Mouse (Mus musculus) hindbrain, embryonic 16.5 days (tissue): Measurements from ENCODE around the gene Esp34. TPM values are rescaled to one million over a fixed set of nuclear protein-coding genes. Genes with fewer than 3 reads are reported as not detected.

ENCODE experiments used
- ATAC-seq: fragments of 200-750 bp; cut with Nextera tagmentation; 2 replicates; pipeline ENCODE4 v1.8.0; 2017; ENCODE audit warnings: moderate TSS enrichment, moderate library complexity
- H3K27ac ChIP-seq: fragments of 300-500 bp; sonication (generic); 2 replicates; pipeline ENCODE4 v1.5.1; 2014; ENCODE audit warnings: low read depth, mild to moderate bottlenecking, control low read depth, low read length, moderate library complexity
- H3K27me3 ChIP-seq: fragments of 300-500 bp; sonication (generic); replicated peaks from 2 replicates; pipeline ENCODE4 v1.6.1; 2014; ENCODE audit warnings: low read length; ENCODE audit not compliant: control insufficient read depth, insufficient read depth
- H3K36me3 ChIP-seq: fragments of 300-500 bp; sonication (generic); 2 replicates; pipeline ENCODE4 v1.6.1; 2014; ENCODE audit warnings: mild to moderate bottlenecking, low read length, moderate library complexity, mixed read lengths; ENCODE audit not compliant: control insufficient read depth, insufficient read depth
- H3K4me1 ChIP-seq: fragments of 300-500 bp; sonication (generic); 2 replicates; pipeline ENCODE4 v1.6.1; 2014; ENCODE audit warnings: low read depth, low read length; ENCODE audit not compliant: control insufficient read depth, insufficient read depth
- H3K4me2 ChIP-seq: fragments of 300-500 bp; sonication (generic); 2 replicates; pipeline ENCODE4 v1.6.1; 2014; ENCODE audit warnings: mild to moderate bottlenecking, low read length, control low read depth, moderate library complexity
- H3K4me3 ChIP-seq: fragments of 300-500 bp; sonication (generic); 2 replicates; pipeline ENCODE4 v1.5.1; 2014; ENCODE audit warnings: mild to moderate bottlenecking, low read length, control low read depth, moderate library complexity
- H3K9ac ChIP-seq: fragments of 300-500 bp; sonication (generic); 2 replicates; pipeline ENCODE4 v1.6.1; 2014; ENCODE audit warnings: low read depth, mild to moderate bottlenecking, control low read depth, low read length, moderate library complexity
- H3K9me3 ChIP-seq: fragments of 300-500 bp; sonication (generic); 2 replicates; pipeline ENCODE4 v1.6.1; 2014; ENCODE audit warnings: mild to moderate bottlenecking, low read length, moderate library complexity; ENCODE audit not compliant: control insufficient read depth
- WGBS: fragments of 180-500 bp; shearing (Covaris S2); extraction: QIAGEN DNeasy Blood & Tissue Kit; methylation state at CpG from one replicate; pipeline ENCODE4 v1.1.7; 2014; 5-methylcytosine and 5-hydroxymethylcytosine counted together
- polyA plus RNA-seq: library from polyadenylated mRNA; unstranded; fragments of >200 nt; fragmentation: Nextera tagmentation; extraction: Ambion mirVana; gene quantifications from 2 replicates; pipeline ENCODE4 v1.2.1, GENCODE M21; 2015

The Esp34 gene
- polyA plus RNA-seq: not detected in 2 replicates

DNA sequence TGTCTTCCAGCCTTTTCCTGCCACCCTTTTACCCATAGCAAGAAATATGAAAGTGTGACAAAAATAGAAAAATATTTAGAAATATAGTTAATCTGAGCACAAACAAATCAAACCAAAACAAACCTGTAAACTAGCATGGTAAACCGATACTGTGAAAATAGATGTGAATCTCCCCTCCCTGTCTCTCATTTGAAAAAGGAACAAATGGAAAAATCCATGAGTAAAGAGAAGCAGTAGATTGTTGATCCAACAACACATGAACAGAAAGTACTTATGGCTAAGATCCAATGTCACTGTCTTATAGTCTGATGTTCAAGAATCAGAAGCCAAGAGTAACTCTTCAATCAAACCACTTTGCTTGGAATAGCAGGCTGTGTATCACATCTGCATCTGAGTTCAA lies at the start of gene Esp34:
Gene Esp34 (plus strand): TSS at position 301 of the 400 bp plus-strand sequence.
- Histone ChIP-seq H3K27ac (no peak within 1 kb of the TSS), H3K9ac (no peak within 1 kb of the TSS), H3K9me3 (no peaks in the 10 kb centered on the region), H3K27me3 (no peaks in the 10 kb centered on the region), H3K4me1 (no peaks in the 10 kb centered on the region), H3K4me3 (no peak within 1 kb of the TSS), H3K4me2 (no peak within 1 kb of the TSS), H3K36me3 (no peaks in the 10 kb centered on the region)
- ATAC-seq: no peak
- WGBS: 89% methylated on average over 1 of the region's 1 CpGs

DNA sequence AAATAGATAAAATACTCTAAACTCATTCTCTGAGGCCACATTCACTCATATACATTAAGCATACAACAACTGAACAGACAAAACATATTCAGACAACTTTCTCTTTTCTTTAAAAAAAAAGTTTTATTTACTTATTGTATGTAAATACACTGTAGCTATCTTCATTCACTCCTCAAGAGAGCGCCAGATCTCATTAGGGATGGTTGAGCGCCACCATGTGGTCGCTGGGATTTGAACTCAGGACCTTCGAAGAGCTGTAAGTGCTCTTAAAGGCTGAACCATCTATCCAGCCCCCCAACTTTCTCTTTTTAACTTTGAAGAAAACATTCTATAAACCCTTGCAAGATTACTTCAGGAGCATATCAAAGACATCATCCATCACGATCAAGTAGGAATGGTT lies 8.5 kb downstream of the Esp34 start:
- Histone ChIP-seq H3K27ac (no peak overlapping the region), H3K4me2 (no peak overlapping the region), H3K4me3 (no peak overlapping the region), H3K27me3 (no peaks in the 10 kb centered on the region), H3K4me1 (no peaks in the 10 kb centered on the region), H3K9ac (no peak overlapping the region), H3K36me3 (no peaks in the 10 kb centered on the region), H3K9me3 (peaks cover 14% of the 10 kb centered on the region)
- ATAC-seq: no peak
- WGBS: 74% methylated on average over 5 of the region's 5 CpGs

Other genes starting within 250 kb of the Esp34 start
- gene Olfr137, start 246.6 kb upstream of the Esp34 start, polyA plus RNA-seq: not detected in 2 replicates
- gene Olfr136, start 224.4 kb upstream of the Esp34 start, polyA plus RNA-seq: not detected in 2 replicates
- not detected in 2 replicates for gene Esp36, start 134.0 kb upstream of the Esp34 start, polyA plus RNA-seq
- not detected in 2 replicates for gene Esp31, start 85.3 kb downstream of the Esp34 start, polyA plus RNA-seq